Mouse (Mus musculus) embryonic facial prominence, embryonic 15.5 days (tissue): ENCODE data around the gene Nckap5. TPM values are rescaled to one million over a fixed set of nuclear protein-coding genes. Genes with fewer than 3 reads are reported as not detected.
"Not testable (repeated sequence)": the region's sequence is repeated elsewhere in the genome, so short reads cannot be mapped to it uniquely, and the experiment has no call there.

ENCODE experiments used
- ATAC-seq: fragments of 200-750 bp; cut with Nextera tagmentation; 2 replicates; pipeline ENCODE4 v1.8.0; 2017; ENCODE audit warnings: low read depth, moderate TSS enrichment; ENCODE audit not compliant: insufficient number of reproducible peaks, low FRiP score, low TSS enrichment
- H3K27ac ChIP-seq: fragments of 300-500 bp; sonication (generic); replicated peaks from 2 replicates; pipeline ENCODE4 v1.5.1; 2015; ENCODE audit warnings: mild to moderate bottlenecking, inconsistent platforms
- H3K27me3 ChIP-seq: fragments of 300-500 bp; sonication (generic); 2 replicates; pipeline ENCODE4 v1.6.1; 2015; ENCODE audit warnings: inconsistent platforms
- H3K36me3 ChIP-seq: fragments of 300-500 bp; sonication (generic); 2 replicates; pipeline ENCODE4 v1.6.1; 2015; ENCODE audit warnings: mild to moderate bottlenecking, inconsistent platforms
- H3K4me1 ChIP-seq: fragments of 300-500 bp; sonication (generic); 2 replicates; pipeline ENCODE4 v1.6.1; 2015; ENCODE audit warnings: inconsistent platforms
- H3K4me2 ChIP-seq: fragments of 300-500 bp; sonication (generic); replicated peaks from 2 replicates; pipeline ENCODE4 v1.6.1; 2015; ENCODE audit warnings: mild to moderate bottlenecking, inconsistent platforms
- H3K4me3 ChIP-seq: fragments of 300-500 bp; sonication (generic); replicated peaks from 2 replicates; pipeline ENCODE4 v1.5.1; 2015; ENCODE audit warnings: mild to moderate bottlenecking, inconsistent platforms
- H3K9ac ChIP-seq: fragments of 300-500 bp; sonication (generic); 2 replicates; pipeline ENCODE4 v1.6.1; 2015; ENCODE audit warnings: inconsistent platforms
- H3K9me3 ChIP-seq: fragments of 300-500 bp; sonication (generic); replicated peaks from 2 replicates; pipeline ENCODE4 v1.6.1; 2016; ENCODE audit warnings: inconsistent platforms
- WGBS: fragments of 180-500 bp; shearing (Covaris S2); methylation state at CpG from one replicate; pipeline ENCODE4 v1.1.7; 2015; 5-methylcytosine and 5-hydroxymethylcytosine counted together
- polyA plus RNA-seq: library from polyadenylated mRNA; unstranded; fragments of >200 nt; fragmentation: Nextera tagmentation; extraction: Ambion mirVana; gene quantifications from 2 replicates; pipeline ENCODE4 v1.2.1, GENCODE M21; 2015

Nckap5 gene
- polyA plus RNA-seq, 1 experiment from 2014 or later, result 9.8 TPM

DNA sequence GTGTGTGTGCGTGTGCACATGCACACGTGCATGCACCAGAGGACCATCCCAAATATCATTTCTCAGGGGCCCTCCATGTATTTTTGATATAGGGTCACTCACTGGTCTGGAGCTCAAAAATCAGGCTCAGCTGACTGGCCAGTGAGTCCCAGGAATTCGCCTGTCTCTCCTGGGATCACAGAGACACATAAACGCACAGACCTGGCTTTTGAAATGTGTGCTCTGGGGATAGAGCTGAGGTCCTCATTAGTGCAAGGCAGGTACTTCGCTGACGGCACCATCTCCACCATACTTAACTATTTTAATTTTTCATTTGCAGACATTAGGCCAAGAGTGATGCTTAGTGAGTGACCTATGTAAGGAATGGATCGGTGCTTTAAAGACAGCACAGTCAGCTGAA lies 743.4 kb downstream of the Nckap5 start:
- Histone ChIP-seq H3K4me1 (no peaks in the 10 kb centered on the region), H3K9me3 (no peaks in the 10 kb centered on the region), H3K36me3 (no peaks in the 10 kb centered on the region), H3K9ac (no peak overlapping the region), H3K27me3 (no peaks in the 10 kb centered on the region), H3K27ac (no peak overlapping the region), H3K4me2 (no peak overlapping the region), H3K4me3 (no peak overlapping the region)
- no peak for ATAC-seq
- 90% methylated on average over 7 of the region's 7 CpGs for WGBS

DNA sequence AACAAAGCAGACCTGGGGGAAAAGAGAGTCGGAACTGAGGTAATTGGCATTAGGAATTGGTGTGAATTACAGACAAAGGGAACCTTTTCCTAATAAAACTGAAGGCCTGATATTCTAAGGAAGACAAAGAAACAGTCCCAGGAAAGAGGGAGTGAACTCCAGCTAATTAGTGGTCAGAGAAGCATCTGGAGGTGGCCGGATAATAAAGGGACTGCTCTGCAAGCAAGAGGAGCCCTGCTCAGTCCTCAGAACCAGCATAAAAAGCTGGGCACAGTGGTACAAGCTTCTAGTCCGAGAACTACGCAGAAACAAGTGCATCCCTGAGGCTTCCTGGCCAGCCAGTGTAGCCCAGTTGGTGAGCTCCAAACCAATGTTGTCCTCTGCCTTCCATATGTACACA lies 754.3 kb downstream of the Nckap5 start:
- no peaks in the 10 kb centered on the region for H3K36me3 ChIP-seq
- whole genome bisulfite sequencing, result 55% methylated on average over 4 of the region's 4 CpGs
- no peak overlapping the region for H3K4me3 ChIP-seq
- H3K27me3 ChIP-seq, result no peaks in the 10 kb centered on the region
- no peak overlapping the region for H3K9ac ChIP-seq
- H3K27ac ChIP-seq, result no peak overlapping the region
- no peak for ATAC-seq
- no peaks in the 10 kb centered on the region for H3K9me3 ChIP-seq
- H3K4me2 ChIP-seq, result no peak overlapping the region
- no peaks in the 10 kb centered on the region for H3K4me1 ChIP-seq

DNA sequence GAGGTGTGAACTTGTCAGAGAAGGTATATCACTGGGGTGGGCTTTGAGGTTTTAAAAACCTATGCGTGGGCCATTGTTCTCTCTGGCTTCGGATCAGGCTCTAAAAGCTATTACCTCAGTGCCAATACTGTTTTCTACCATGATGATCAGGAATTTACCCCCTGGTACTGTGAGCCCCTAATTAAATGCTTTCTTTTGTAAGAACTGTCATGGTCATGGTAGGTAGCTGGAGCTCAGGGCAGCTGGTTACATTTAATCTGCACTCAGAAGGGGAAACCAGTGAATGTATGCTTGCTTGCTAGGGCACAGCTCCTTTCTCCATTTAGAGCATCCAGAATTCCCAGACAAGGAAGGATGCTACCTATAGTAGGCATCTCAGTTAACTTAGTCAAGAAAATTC lies 759.7 kb downstream of the Nckap5 start:
- no peaks in the 10 kb centered on the region for H3K4me1 ChIP-seq
- no peak for ATAC-seq
- H3K9me3 ChIP-seq, result no peaks in the 10 kb centered on the region
- H3K27me3 ChIP-seq, result no peaks in the 10 kb centered on the region
- H3K27ac ChIP-seq, result no peak overlapping the region
- no peak overlapping the region for H3K9ac ChIP-seq
- no peak overlapping the region for H3K4me3 ChIP-seq
- H3K36me3 ChIP-seq, result no peaks in the 10 kb centered on the region
- H3K4me2 ChIP-seq, result no peak overlapping the region
- 81% methylated on average over 2 of the region's 2 CpGs for WGBS

DNA sequence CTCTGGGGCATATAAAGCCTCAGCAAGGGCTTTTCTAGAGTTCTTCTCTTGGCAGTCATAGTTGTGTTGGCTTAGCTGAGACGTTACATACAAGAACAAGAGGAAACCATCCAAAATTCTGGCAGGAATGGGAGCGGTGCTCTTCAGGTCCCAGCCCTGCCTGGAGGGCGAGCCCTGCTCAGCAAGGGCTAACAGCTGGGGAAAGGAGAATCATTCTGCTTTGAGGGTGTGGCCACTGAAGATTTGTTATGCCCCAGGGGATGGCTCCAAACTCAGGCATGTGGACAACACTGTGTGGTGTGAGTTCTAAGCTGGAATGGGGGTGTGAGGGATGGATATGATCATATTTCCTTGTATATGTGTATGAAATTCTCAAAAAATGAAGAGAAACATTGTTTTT lies 779.1 kb downstream of the Nckap5 start:
- H3K36me3 ChIP-seq, result no peaks in the 10 kb centered on the region
- no peak for ATAC-seq
- no peak overlapping the region for H3K27ac ChIP-seq
- no peak overlapping the region for H3K9ac ChIP-seq
- no peaks in the 10 kb centered on the region for H3K4me1 ChIP-seq
- no peaks in the 10 kb centered on the region for H3K9me3 ChIP-seq
- H3K4me2 ChIP-seq, result no peak overlapping the region
- 43% methylated on average over 3 of the region's 3 CpGs for WGBS
- H3K27me3 ChIP-seq, result no peaks in the 10 kb centered on the region
- H3K4me3 ChIP-seq, result no peak overlapping the region

DNA sequence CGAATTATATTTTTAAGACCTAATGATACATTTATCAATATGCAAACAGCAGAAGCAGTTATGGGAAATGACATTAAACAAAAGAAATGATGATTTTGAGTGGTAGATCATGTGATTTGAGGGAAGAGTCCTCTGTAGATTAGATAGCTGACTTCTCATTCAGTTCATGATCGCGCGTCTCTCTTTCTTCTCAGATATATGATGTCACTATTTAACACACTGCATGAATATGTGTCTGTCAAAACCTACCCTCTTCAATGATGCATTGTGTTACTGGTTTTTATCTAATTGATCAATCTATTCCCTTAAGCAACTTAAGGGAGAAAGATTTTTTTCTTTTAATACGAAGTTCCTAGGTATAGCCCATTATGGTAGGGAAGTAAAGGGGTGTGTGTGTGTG lies 787.7 kb downstream of the Nckap5 start:
- H3K4me3 ChIP-seq, result no peak overlapping the region
- H3K4me1 ChIP-seq, result no peaks in the 10 kb centered on the region
- no peak overlapping the region for H3K9ac ChIP-seq
- no peak for ATAC-seq
- H3K9me3 ChIP-seq, result no peaks in the 10 kb centered on the region
- H3K27ac ChIP-seq, result no peak overlapping the region
- WGBS, result 87% methylated on average over 5 of the region's 5 CpGs
- no peaks in the 10 kb centered on the region for H3K36me3 ChIP-seq
- H3K27me3 ChIP-seq, result no peaks in the 10 kb centered on the region
- no peak overlapping the region for H3K4me2 ChIP-seq

DNA sequence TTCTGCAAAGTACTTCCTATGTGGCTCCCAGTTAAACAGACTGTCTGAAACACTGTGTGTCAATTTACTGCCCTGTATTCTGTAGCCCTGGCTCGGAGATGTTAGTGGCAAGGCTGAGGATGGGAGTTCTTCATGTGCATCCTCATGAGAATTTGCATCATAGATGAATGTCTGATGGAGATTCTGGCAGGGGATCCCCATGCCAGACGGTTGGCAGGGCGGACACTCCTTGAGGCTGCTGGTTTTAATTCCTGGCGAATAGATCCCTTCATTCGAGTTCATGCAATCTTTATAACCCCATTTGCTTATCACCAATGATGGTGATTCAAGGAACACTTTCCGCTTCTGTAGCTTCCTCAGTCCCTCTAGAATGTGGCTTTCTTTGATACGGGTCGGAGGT lies 803.1 kb downstream of the Nckap5 start:
- Histone ChIP-seq H3K27ac (no peak overlapping the region), H3K4me1 (no peaks in the 10 kb centered on the region), H3K36me3 (no peaks in the 10 kb centered on the region), H3K27me3 (no peaks in the 10 kb centered on the region), H3K9ac (no peak overlapping the region), H3K4me2 (no peak overlapping the region), H3K9me3 (no peaks in the 10 kb centered on the region), H3K4me3 (no peak overlapping the region)
- WGBS, result 84% methylated on average over 8 of the region's 8 CpGs
- no peak for ATAC-seq

DNA sequence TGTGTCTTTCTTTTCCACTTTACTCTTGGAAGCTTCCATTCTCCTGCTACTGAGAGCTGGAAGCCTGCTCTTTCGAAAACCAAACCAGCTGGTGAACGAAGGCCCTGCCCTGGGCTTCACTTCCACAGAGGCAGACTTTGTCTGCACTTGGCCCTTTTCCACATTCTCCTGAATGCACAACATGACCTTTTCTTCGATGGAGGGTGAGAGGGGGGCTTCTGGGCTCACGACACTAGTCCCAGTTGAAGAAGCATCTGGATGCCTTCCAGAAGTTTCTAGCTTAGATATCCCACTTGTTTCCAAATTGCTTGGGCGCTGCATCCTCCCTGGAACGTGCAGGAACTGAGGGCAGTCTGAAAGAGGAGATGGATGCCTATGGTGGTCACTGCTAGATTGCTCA lies 806.1 kb downstream of the Nckap5 start:
- H3K4me3 ChIP-seq, result no peak overlapping the region
- WGBS, result 69% methylated on average over 6 of the region's 6 CpGs
- H3K9ac ChIP-seq, result no peak overlapping the region
- H3K4me1 ChIP-seq, result no peaks in the 10 kb centered on the region
- H3K9me3 ChIP-seq, result no peaks in the 10 kb centered on the region
- no peak overlapping the region for H3K4me2 ChIP-seq
- no peaks in the 10 kb centered on the region for H3K36me3 ChIP-seq
- no peaks in the 10 kb centered on the region for H3K27me3 ChIP-seq
- no peak for ATAC-seq
- H3K27ac ChIP-seq, result no peak overlapping the region

DNA sequence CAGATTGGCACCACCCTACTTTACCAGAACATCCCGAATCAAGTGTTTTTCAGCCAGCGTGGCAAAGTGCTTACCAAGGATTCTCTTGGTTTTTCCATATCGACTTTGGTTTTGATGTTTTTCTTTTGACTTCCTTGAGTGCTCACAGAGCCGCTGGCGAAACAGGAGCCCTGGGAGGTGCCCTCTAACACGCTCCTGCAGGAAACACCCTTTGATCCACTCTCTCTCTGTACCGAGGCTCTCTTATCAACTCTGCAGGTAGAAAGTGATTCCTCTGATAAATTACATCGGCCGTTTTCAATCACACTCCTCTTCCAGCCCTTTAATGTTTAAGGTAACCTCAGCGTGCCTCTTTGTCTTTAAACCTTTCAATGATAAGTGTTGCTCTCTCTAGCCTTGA lies 807.6 kb downstream of the Nckap5 start:
- H3K4me3 ChIP-seq, result no peak overlapping the region
- H3K9me3 ChIP-seq, result no peaks in the 10 kb centered on the region
- H3K36me3 ChIP-seq, result no peaks in the 10 kb centered on the region
- H3K9ac ChIP-seq, result no peak overlapping the region
- WGBS, result 49% methylated on average over 10 of the region's 10 CpGs
- H3K27ac ChIP-seq, result no peak overlapping the region
- no peak overlapping the region for H3K4me2 ChIP-seq
- no peaks in the 10 kb centered on the region for H3K27me3 ChIP-seq
- ATAC-seq, result no peak
- no peaks in the 10 kb centered on the region for H3K4me1 ChIP-seq

DNA sequence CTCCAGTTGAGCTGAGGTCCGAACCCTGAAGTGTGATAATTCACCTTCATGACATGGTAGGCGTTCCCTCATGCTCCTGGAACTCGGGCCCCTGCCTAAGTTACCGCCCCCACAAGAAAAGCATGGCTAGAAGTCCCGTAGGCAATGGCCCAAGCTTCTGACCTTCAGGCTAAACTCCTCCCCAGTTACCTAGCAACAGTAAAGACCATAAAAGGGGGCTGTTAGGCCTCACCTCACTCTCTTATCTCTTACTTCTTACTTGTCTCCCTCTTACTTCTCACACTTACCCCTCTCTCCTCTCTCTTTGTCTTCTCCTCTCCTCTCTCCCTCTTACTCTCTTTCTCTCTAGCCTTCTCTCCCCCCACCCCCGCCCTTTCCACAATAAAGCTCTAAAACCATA lies 811.9 kb downstream of the Nckap5 start:
- 53% methylated on average over 6 of the region's 6 CpGs for WGBS
- ATAC-seq, result not testable (repeated sequence)

DNA sequence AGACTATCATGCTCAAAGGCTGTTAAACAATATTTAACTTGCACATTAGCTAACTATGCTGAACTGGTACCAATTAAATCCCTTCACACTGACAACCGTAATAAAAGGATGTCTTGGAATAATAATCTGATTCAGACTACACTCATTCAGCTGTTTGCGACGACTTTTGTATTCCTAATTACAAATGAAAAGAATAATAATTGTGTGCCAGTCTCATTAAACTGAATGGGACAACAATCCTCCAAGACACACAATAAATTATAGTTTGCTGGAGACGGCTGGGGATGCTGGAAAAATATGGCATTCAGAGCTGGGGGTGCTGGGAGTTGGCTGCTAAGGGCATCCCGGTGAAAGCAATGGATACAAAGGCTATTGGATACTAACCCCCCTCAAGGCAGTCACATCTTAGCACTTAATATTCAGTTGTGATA lies 818.9 kb downstream of the Nckap5 start:
- Histone ChIP-seq H3K27ac (no peak overlapping the region), H3K27me3 (no peaks in the 10 kb centered on the region), H3K4me2 (no peak overlapping the region), H3K9me3 (no peaks in the 10 kb centered on the region), H3K9ac (no peak overlapping the region), H3K36me3 (no peaks in the 10 kb centered on the region), H3K4me3 (no peak overlapping the region), H3K4me1 (no peaks in the 10 kb centered on the region)
- ATAC-seq, result no peak
- 77% methylated on average over 5 of the region's 5 CpGs for WGBS

More for the DNA sequence above, 811.9 kb downstream of the Nckap5 start:
- H3K27me3 ChIP-seq, H3K4me2 ChIP-seq, H3K4me3 ChIP-seq, H3K36me3 ChIP-seq, H3K4me1 ChIP-seq, H3K27ac ChIP-seq, H3K9me3 ChIP-seq, H3K9ac ChIP-seq: not testable (repeated sequence)

DNA sequence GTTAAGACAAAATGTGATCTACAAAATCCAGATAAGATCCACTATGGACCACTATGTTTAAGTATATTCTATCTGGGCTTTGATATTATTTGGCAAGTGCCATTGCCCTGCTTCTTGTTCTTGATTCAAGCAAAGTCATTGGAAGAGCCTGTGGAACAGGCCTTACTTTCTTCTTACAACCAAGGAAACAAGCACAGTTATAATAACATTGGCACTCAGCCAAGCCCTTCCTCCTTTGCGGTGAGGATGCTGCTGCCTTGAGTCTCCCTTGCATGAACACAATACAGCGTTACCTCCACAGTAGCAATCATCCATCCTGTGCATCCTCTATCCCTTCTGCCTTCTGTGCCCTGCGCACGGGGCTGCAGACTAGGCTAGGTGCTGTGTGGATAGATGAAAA lies 823.0 kb downstream of the Nckap5 start:
- Histone ChIP-seq H3K36me3 (no peaks in the 10 kb centered on the region), H3K9ac (no peak overlapping the region), H3K27ac (no peak overlapping the region), H3K4me1 (no peaks in the 10 kb centered on the region), H3K4me2 (no peak overlapping the region), H3K9me3 (no peaks in the 10 kb centered on the region), H3K4me3 (no peak overlapping the region), H3K27me3 (no peaks in the 10 kb centered on the region)
- 72% methylated on average over 4 of the region's 4 CpGs for WGBS
- ATAC-seq, result no peak

DNA sequence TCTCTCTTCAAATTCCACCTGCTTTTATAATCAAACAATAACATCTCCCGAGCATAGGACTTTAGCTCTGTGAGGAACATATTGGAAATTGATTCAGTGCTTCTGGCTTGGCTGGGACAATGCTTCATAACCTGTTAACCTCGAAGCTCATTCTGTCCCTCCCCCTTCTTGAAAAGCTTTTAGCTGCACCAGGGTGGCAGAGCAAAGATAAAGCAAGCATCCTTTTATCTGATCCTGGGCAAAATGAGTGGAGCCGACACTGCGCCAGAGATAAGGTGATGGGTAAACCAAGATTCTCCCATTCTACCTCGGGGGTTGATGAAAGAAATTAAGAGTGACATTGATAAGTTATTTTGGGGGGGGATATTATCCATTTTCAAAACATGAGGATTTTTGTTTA lies 824.9 kb downstream of the Nckap5 start:
- H3K36me3 ChIP-seq, result no peaks in the 10 kb centered on the region
- H3K4me2 ChIP-seq, result no peak overlapping the region
- H3K9me3 ChIP-seq, result no peaks in the 10 kb centered on the region
- no peak overlapping the region for H3K27ac ChIP-seq
- H3K4me3 ChIP-seq, result no peak overlapping the region
- 75% methylated on average over 5 of the region's 5 CpGs for WGBS
- H3K9ac ChIP-seq, result no peak overlapping the region
- H3K27me3 ChIP-seq, result no peaks in the 10 kb centered on the region
- H3K4me1 ChIP-seq, result no peaks in the 10 kb centered on the region
- ATAC-seq, result no peak
